8 mouse cellular contexts compared by ENCODE assay signal in genomic region chr17:87200721-87201242, GRCm38 (mm10).
A peak's percentile ranks its signal among the peaks of the same experiment; 100 is the strongest.
DNase-seq lines count a peak whose midpoint lies in the region; ATAC-seq and TF ChIP-seq lines count a peak whose summit lies in the region.

No protein-coding gene starts in this region.

- no peak for TF ChIP-seq POLR2A in limb, embryonic 14.5 days (IDR thresholded peaks at IDR 0.05; ENCODE audit: borderline replicate concordance, extremely low read depth, insufficient read depth, insufficient read length)

- H3K4me3 ChIP-seq in forebrain, embryonic 15.5 days = no peak overlapping the region
- no peak overlapping the region for H3K4me3 ChIP-seq in hindbrain, postnatal 0 days (ENCODE audit: low read length)
- H3K4me3 ChIP-seq in limb, embryonic 14.5 days (replicated peaks; ENCODE audit: low read length) = no peak overlapping the region
- H3K4me3 ChIP-seq in neural tube, embryonic 15.5 days (replicated peaks) = no peak overlapping the region

- intact Hi-C loops in left cerebral cortex, postnatal 4 days (cut with DNase I) = no loop called here

- peak; percentile 89 for DNase-seq in left cerebral cortex, postnatal 4 days
- DNase-seq in left cerebral cortex, adult 8-10 months (ENCODE audit: low spot score in 2 of 2) = no peak
- DNase-seq in adrenal gland, postnatal 25 days = peak; percentile 67
- peak; percentile 90 for DNase-seq in hindbrain, postnatal 0 days (ENCODE audit: low spot score)
- DNase-seq in limb, embryonic 14.5 days (ENCODE audit: low spot score) = peak; percentile 85
- no peak for DNase-seq in spleen, postnatal 14 days (ENCODE audit: low spot score in 2 of 2)

- no peaks in the 10 kb centered on the region for H3K36me3 ChIP-seq in forebrain, embryonic 15.5 days
- no peaks in the 10 kb centered on the region for H3K36me3 ChIP-seq in hindbrain, postnatal 0 days (ENCODE audit: insufficient read depth, low read length)
- no peaks in the 10 kb centered on the region for H3K36me3 ChIP-seq in limb, embryonic 14.5 days (ENCODE audit: control insufficient read depth, insufficient read depth, low read length)
- H3K36me3 ChIP-seq in neural tube, embryonic 15.5 days = no peaks in the 10 kb centered on the region

- no peaks in the 10 kb centered on the region for H3K9me3 ChIP-seq in forebrain, embryonic 15.5 days
- H3K9me3 ChIP-seq in hindbrain, postnatal 0 days (ENCODE audit: low read length) = no peaks in the 10 kb centered on the region
- no peaks in the 10 kb centered on the region for H3K9me3 ChIP-seq in limb, embryonic 14.5 days (ENCODE audit: control insufficient read depth, low read length)
- H3K9me3 ChIP-seq in neural tube, embryonic 15.5 days (replicated peaks) = no peaks in the 10 kb centered on the region

- H3K27me3 ChIP-seq in forebrain, embryonic 15.5 days = no peaks in the 10 kb centered on the region
- H3K27me3 ChIP-seq in hindbrain, postnatal 0 days (ENCODE audit: insufficient read depth, low read length) = no peaks in the 10 kb centered on the region
- no peaks in the 10 kb centered on the region for H3K27me3 ChIP-seq in limb, embryonic 14.5 days (ENCODE audit: control insufficient read depth, insufficient read depth, low read length)
- no peaks in the 10 kb centered on the region for H3K27me3 ChIP-seq in neural tube, embryonic 15.5 days (replicated peaks)

- no peak for TF ChIP-seq CTCF in hindbrain, postnatal 0 days (IDR thresholded peaks at IDR 0.05; ENCODE audit: low read depth)

- no peak overlapping the region for H3K4me2 ChIP-seq in forebrain, embryonic 15.5 days (replicated peaks)
- no peak overlapping the region for H3K4me2 ChIP-seq in hindbrain, postnatal 0 days (ENCODE audit: low read depth, low read length)
- no peak overlapping the region for H3K4me2 ChIP-seq in limb, embryonic 14.5 days (replicated peaks; ENCODE audit: low read depth, low read length, severe bottlenecking)
- H3K4me2 ChIP-seq in neural tube, embryonic 15.5 days = no peak overlapping the region

- 60% methylated on average over 3 of the region's 3 CpGs for WGBS in forebrain, embryonic 15.5 days
- 32% methylated on average over 3 of the region's 3 CpGs for WGBS in hindbrain, postnatal 0 days
- WGBS in limb, embryonic 14.5 days = 31% methylated on average over 3 of the region's 3 CpGs
- WGBS in neural tube, embryonic 15.5 days = 71% methylated on average over 3 of the region's 3 CpGs

- peak; percentile 89 for ATAC-seq in forebrain, embryonic 15.5 days (replicated peaks)
- peak; percentile 87 for ATAC-seq in hindbrain, postnatal 0 days
- ATAC-seq in limb, embryonic 14.5 days (ENCODE audit: low FRiP score, low read depth) = peak; percentile 49
- ATAC-seq in neural tube, embryonic 15.5 days (ENCODE audit: low FRiP score) = peak; percentile 66; the same call in 1 of the 2 replicates

- peaks cover 22% of the 10 kb centered on the region for H3K4me1 ChIP-seq in forebrain, embryonic 15.5 days
- H3K4me1 ChIP-seq in hindbrain, postnatal 0 days (ENCODE audit: insufficient read depth, low read length) = peaks cover 4% of the 10 kb centered on the region; the same call in 1 of the 2 replicates
- H3K4me1 ChIP-seq in limb, embryonic 14.5 days (ENCODE audit: control insufficient read depth, insufficient read depth, low read length) = peaks cover 36% of the 10 kb centered on the region
- H3K4me1 ChIP-seq in neural tube, embryonic 15.5 days = peaks cover 36% of the 10 kb centered on the region

- H3K9ac ChIP-seq in forebrain, embryonic 15.5 days (replicated peaks) = no peak overlapping the region
- H3K9ac ChIP-seq in hindbrain, postnatal 0 days (replicated peaks; ENCODE audit: low read length) = no peak overlapping the region; the same call in 1 of the 2 replicates
- H3K9ac ChIP-seq in limb, embryonic 14.5 days (ENCODE audit: low read depth, low read length, severe bottlenecking) = no peak overlapping the region
- no peak overlapping the region for H3K9ac ChIP-seq in neural tube, embryonic 15.5 days (replicated peaks)

- H3K27ac ChIP-seq in forebrain, embryonic 15.5 days (replicated peaks) = peak overlapping the region; percentile 25; the same call in 1 of the 2 replicates
- H3K27ac ChIP-seq in hindbrain, postnatal 0 days = peak overlapping the region; percentile 43; the same call in 1 of the 2 replicates
- H3K27ac ChIP-seq in limb, embryonic 14.5 days (replicated peaks; ENCODE audit: low read depth, low read length) = peak overlapping the region; percentile 50; the same call in 1 of the 2 replicates
- H3K27ac ChIP-seq in neural tube, embryonic 15.5 days (replicated peaks) = peak overlapping the region; percentile 58; the same call in 1 of the 2 replicates

Comparison
In these comparisons a context has a peak if more than half of its experiments do, and no peak if none do; other contexts are left out.
1. DNase-seq: peak in left cerebral cortex, postnatal 4 days (single experiment), adrenal gland, postnatal 25 days (single experiment), hindbrain, postnatal 0 days (single experiment) and limb, embryonic 14.5 days (single experiment); none in left cerebral cortex, adult 8-10 months (0 of 2) and spleen, postnatal 14 days (0 of 2).
2. Peak in every context shown above with its lines, with median percentiles within 50 percentile points of each other: ATAC-seq and H3K27ac ChIP-seq.